Mouse (Mus musculus) forebrain, embryonic 11.5 days (tissue): ENCODE results near the gene Gm6904. TPM values are rescaled to one million over a fixed set of nuclear protein-coding genes. Genes with fewer than 3 reads are reported as not detected.

Source experiments
- ATAC-seq: fragments of 200-750 bp; cut with Nextera tagmentation; replicated peaks from 2 replicates; pipeline ENCODE4 v1.8.0; 2017; ENCODE audit warnings: moderate TSS enrichment; ENCODE audit not compliant: low FRiP score
- DNase-seq: peaks from one replicate; pipeline ENCODE4 v3.0.0-alpha.2; 2017; ENCODE audit warnings: low spot score
- H3K27ac ChIP-seq: fragments of 300-500 bp; sonication (generic); 2 replicates; pipeline ENCODE4 v1.5.1; 2014; ENCODE audit warnings: low read depth, low read length
- H3K27me3 ChIP-seq: fragments of 300-500 bp; sonication (generic); 2 replicates; pipeline ENCODE4 v1.6.1; 2014; ENCODE audit warnings: mild to moderate bottlenecking, low read length, mixed read lengths; ENCODE audit not compliant: control insufficient read depth, insufficient read depth
- H3K36me3 ChIP-seq: fragments of 300-500 bp; sonication (generic); 2 replicates; pipeline ENCODE4 v1.6.1; 2014; ENCODE audit warnings: mild to moderate bottlenecking, low read length, moderate library complexity, mixed read lengths; ENCODE audit not compliant: control insufficient read depth, insufficient read depth
- H3K4me1 ChIP-seq: fragments of 300-500 bp; sonication (generic); replicated peaks from 2 replicates; pipeline ENCODE4 v1.6.1; 2014; ENCODE audit warnings: low read length, mixed read lengths; ENCODE audit not compliant: control insufficient read depth, insufficient read depth
- H3K4me2 ChIP-seq: fragments of 300-500 bp; sonication (generic); 2 replicates; pipeline ENCODE4 v1.6.1; 2014; ENCODE audit warnings: low read depth, mild to moderate bottlenecking, low read length, moderate library complexity, mixed read lengths; ENCODE audit not compliant: severe bottlenecking
- H3K4me3 ChIP-seq: fragments of 300-500 bp; sonication (generic); 2 replicates; pipeline ENCODE4 v1.5.1; 2014; ENCODE audit warnings: low read depth, low read length
- H3K9ac ChIP-seq: fragments of 300-500 bp; sonication (generic); 2 replicates; pipeline ENCODE4 v1.6.1; 2014; ENCODE audit warnings: low read length
- H3K9me3 ChIP-seq: fragments of 300-500 bp; sonication (generic); 2 replicates; pipeline ENCODE4 v1.6.1; 2016; ENCODE audit warnings: low read length, mixed read lengths; ENCODE audit not compliant: control insufficient read depth
- WGBS: fragments of 180-500 bp; shearing (Covaris S2); extraction: QIAGEN DNeasy Blood & Tissue Kit; methylation state at CpG from one replicate; pipeline ENCODE4 v1.1.7; 2014; 5-methylcytosine and 5-hydroxymethylcytosine counted together
- polyA plus RNA-seq: library from polyadenylated mRNA; unstranded; fragments of >200 nt; fragmentation: Nextera tagmentation; extraction: Ambion mirVana; gene quantifications from 2 replicates; pipeline ENCODE4 v1.2.1, GENCODE M21; 2014

The Gm6904 gene
- polyA plus RNA-seq, 1 experiment from 2014 or later, result 0.23 TPM

DNA sequence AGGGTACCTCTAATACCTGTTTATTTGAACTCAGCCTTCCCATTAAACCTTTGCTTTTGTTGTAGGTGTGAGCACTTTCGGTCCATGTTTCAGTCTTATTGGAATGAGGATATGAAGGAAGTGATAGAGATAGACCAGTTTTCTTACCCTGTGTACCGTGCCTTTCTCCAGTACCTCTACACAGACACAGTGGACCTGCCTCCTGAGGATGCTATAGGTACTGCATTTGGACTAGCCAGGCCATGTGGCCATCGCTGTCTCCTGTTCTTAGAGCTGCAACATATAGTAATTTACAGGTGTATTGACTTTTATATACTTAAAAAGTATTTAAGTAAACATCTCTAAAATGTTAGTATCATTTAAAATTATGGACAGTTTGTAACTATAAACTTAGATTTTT is 30.2 kb downstream of the Gm6904 start:
- H3K9me3 ChIP-seq, result no peaks in the 10 kb centered on the region
- 96% methylated on average over 3 of the region's 3 CpGs for WGBS
- no peak for ATAC-seq

DNA sequence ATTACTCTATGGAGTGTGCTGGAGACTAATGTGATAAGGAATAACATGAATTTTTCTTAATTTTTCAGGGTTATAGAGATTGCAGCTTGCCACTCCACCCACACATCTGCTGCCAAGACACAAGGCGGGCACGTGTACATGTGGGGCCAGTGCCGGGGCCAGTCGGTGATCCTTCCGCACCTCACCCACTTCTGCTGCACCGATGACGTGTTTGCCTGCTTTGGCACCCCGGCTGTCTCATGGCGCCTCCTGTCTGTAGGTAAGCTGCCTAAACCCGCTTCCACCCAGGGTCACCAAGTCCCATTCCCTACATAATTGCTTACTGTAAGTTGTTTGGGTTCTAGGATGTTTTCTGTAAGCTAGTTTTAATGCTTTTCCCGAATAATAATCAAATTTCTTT is 33.8 kb downstream of the Gm6904 start:
- ATAC-seq (no peak), DNase-seq (no peak)
- Histone ChIP-seq H3K4me1 (no peaks in the 10 kb centered on the region), H3K4me2 (no peak overlapping the region), H3K36me3 (peaks cover 17% of the 10 kb centered on the region; the same call in 1 of the 2 replicates), H3K4me3 (no peak overlapping the region), H3K9ac (no peak overlapping the region), H3K27me3 (no peaks in the 10 kb centered on the region), H3K27ac (no peak overlapping the region), H3K9me3 (no peaks in the 10 kb centered on the region)
- WGBS, result 97% methylated on average over 11 of the region's 11 CpGs

More for the DNA sequence above, 30.2 kb downstream of the Gm6904 start:
- Histone ChIP-seq H3K9ac (no peak overlapping the region), H3K4me1 (no peaks in the 10 kb centered on the region), H3K4me3 (no peak overlapping the region), H3K27me3 (no peaks in the 10 kb centered on the region), H3K27ac (no peak overlapping the region), H3K4me2 (no peak overlapping the region), H3K36me3 (peaks cover 15% of the 10 kb centered on the region; the same call in 1 of the 2 replicates)
- DNase-seq, result no peak

DNA sequence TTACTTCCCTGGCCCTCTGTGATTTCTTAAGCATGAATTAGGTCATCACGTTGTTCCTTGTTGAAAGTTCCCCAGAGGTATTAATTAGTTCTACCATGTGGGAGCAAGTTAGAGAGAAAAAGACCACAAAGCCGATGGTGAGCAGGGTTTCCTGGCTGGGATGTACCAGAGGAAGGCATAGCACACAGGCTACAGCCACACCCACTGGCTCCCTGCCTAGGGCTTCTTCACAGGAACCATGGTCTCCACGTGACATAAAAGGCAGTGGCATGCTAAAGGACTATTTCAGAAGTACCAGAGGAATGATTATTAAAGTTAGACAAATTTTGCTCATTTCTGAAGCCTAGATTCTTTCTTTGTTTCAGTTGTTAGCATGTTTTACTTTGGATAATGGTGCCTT is 40.8 kb downstream of the Gm6904 start:
- 92% methylated on average over 3 of the region's 3 CpGs for WGBS
- peaks cover 14% of the 10 kb centered on the region; the same call in 1 of the 2 replicates for H3K36me3 ChIP-seq
- no peak overlapping the region for H3K27ac ChIP-seq
- DNase-seq (no peak), ATAC-seq (no peak)
- no peaks in the 10 kb centered on the region for H3K27me3 ChIP-seq
- no peak overlapping the region for H3K4me2 ChIP-seq
- H3K9me3 ChIP-seq, result no peaks in the 10 kb centered on the region
- no peak overlapping the region for H3K4me3 ChIP-seq
- no peak overlapping the region for H3K9ac ChIP-seq
- no peaks in the 10 kb centered on the region for H3K4me1 ChIP-seq

DNA sequence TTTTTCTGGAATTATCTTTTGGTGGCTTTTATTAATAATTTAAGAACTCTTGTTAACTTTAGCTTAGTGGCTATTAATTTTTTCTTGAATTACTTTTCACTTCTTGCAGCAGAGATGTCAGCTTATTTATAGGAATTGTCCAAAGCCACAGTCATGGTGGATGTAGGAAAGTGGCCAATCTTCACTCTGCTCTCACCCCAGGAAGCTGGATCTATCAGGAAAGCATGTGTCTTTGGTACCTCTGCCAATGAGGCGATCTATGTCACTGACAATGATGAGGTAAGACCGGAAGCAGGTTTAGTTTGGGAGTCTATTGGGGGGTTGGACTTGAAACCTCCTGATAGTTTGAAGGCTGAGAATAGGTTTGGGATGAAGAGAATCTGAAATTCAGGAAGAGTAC is 50.2 kb downstream of the Gm6904 start:
- Histone ChIP-seq H3K4me1 (peaks cover 7% of the 10 kb centered on the region; the same call in 1 of the 2 replicates), H3K36me3 (no peaks in the 10 kb centered on the region; the same call in 1 of the 2 replicates), H3K27ac (no peak overlapping the region), H3K9me3 (no peaks in the 10 kb centered on the region), H3K27me3 (no peaks in the 10 kb centered on the region), H3K9ac (no peak overlapping the region), H3K4me3 (no peak overlapping the region), H3K4me2 (no peak overlapping the region)
- DNase-seq (no peak), ATAC-seq (no peak)
- 95% methylated on average over 2 of the region's 2 CpGs for WGBS

DNA sequence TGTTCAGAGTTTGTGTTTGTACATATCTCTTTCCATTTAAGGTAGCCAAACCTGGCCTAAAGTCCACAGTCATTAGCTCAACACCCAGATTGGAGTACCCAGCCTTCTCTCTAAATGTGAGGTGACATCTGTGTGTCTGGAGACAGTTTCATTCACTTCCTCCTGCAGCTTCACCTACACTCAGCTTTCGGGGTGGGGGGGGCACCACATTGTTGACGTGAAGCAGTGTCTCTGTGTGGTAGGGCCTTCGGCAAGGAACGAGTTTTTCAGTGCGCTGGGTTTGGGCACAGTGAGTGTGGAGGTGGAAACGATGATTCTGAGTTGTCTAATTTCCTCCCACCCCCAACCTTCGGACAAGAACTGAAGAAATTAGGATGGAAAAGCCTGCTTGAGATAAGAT is 51.0 kb downstream of the Gm6904 start:
- ATAC-seq (no peak), DNase-seq (no peak)
- H3K27ac ChIP-seq, result no peak overlapping the region
- H3K9me3 ChIP-seq, result no peaks in the 10 kb centered on the region
- H3K36me3 ChIP-seq, result no peaks in the 10 kb centered on the region; the same call in 1 of the 2 replicates
- no peak overlapping the region for H3K4me2 ChIP-seq
- H3K4me1 ChIP-seq, result peaks cover 8% of the 10 kb centered on the region; the same call in 1 of the 2 replicates
- 93% methylated on average over 7 of the region's 7 CpGs for WGBS
- no peak overlapping the region for H3K4me3 ChIP-seq
- H3K27me3 ChIP-seq, result no peaks in the 10 kb centered on the region
- no peak overlapping the region for H3K9ac ChIP-seq

DNA sequence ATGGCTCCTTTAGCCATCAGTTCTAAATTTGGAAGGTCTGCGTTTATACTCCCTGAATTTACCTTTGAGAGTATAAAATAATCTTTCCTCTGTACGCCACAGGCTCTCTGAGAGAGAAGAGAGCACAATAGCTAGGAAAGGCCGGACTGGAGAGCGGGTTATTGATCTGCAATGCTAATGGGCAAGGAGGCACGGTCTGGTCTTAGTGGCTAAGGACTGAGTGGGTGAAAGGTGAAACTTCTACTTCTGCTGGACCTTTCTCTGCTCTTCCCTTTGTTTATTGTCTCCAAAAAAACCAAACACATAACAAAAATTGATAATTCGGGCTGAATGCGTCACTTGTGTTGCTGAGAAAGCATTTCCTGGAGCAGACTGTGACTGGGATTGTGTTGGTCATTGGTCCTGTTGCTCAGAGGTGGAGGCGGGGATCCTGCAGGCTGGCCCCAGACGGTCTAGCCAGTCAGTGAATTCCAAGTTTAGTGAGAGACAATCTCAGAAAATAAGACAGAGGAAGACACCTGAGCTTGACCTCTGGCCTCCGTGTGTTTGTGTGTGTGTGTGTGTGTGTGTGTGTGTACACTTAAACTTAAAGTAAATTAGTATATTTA is 53.9 kb downstream of the Gm6904 start:
- peaks cover 8% of the 10 kb centered on the region; the same call in 1 of the 2 replicates for H3K4me1 ChIP-seq
- no peaks in the 10 kb centered on the region for H3K9me3 ChIP-seq
- no peaks in the 10 kb centered on the region for H3K27me3 ChIP-seq
- peak overlapping the region; percentile 40; the same call in 1 of the 2 replicates for H3K9ac ChIP-seq
- H3K36me3 ChIP-seq, result no peaks in the 10 kb centered on the region
- H3K27ac ChIP-seq, result no peak overlapping the region; the same call in none of the 2 replicates
- no peak for ATAC-seq
- no peak overlapping the region for H3K4me3 ChIP-seq
- DNase-seq, result no peak
- 43% methylated on average over 10 of the region's 10 CpGs for WGBS
- no peak overlapping the region for H3K4me2 ChIP-seq

DNA sequence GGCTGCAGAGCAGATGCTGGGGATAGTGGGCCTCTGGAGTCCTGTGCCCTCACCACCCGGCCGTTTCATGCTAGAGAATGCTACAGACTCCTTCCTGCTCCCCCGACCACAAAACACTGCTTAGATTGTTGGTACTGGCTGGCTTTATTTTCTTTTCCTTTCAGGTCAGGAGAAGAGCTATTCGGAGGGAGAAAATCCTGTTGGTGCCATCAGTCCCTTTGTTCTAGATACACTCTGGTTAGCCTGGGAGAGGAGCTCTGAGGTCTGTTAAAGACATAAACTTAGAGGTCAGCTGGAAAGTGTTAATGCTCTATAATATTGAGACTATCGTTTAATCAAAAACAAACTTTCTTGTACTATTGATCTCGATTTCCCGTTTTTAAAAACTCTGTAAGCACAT is 54.6 kb downstream of the Gm6904 start:
- no peak for ATAC-seq
- Histone ChIP-seq H3K9ac (peak overlapping the region; percentile 40), H3K4me3 (no peak overlapping the region), H3K36me3 (no peaks in the 10 kb centered on the region), H3K27me3 (no peaks in the 10 kb centered on the region), H3K27ac (peak overlapping the region; percentile 55), H3K4me1 (peaks cover 8% of the 10 kb centered on the region; the same call in 1 of the 2 replicates), H3K4me2 (peak overlapping the region; percentile 31; the same call in 1 of the 2 replicates), H3K9me3 (no peaks in the 10 kb centered on the region)
- no peak for DNase-seq
- 28% methylated on average over 7 of the region's 7 CpGs for WGBS

DNA sequence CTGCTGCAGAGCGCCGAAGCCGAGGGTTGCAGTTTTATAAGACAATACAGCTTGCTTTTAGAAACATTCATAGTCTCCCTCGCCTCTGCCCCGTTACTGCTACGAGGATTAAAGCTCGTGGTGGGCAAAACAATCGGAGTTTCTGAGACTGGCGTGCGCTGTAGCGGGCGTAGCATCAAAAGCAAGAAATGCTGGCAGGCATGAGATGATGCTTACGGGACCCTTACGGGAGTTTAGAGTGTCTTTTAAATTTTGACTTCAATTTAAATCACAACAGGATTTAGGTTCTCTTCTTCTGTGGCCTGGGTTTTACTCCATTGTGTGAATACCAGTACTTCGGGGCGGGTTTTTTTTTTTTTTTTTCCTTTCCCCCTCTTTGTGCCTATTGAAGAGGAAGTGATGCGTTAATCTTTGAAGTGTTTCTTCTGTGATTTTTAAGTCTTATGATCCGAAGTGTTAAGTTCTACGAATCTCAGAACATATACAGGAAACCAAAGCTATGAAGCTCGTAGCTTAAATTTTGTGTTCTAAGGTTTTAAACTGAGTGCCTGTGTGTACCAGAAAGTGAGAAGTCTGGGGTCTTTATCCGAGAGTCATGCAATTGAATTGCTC is 58.3 kb downstream of the Gm6904 start:
- DNase-seq (no peak), ATAC-seq (no peak)
- no peaks in the 10 kb centered on the region for H3K9me3 ChIP-seq
- H3K9ac ChIP-seq, result peak overlapping the region; percentile 97
- H3K4me1 ChIP-seq, result peaks cover 8% of the 10 kb centered on the region; the same call in 1 of the 2 replicates
- H3K4me3 ChIP-seq, result peak overlapping the region; percentile 80
- H3K4me2 ChIP-seq, result peak overlapping the region; percentile 74
- H3K36me3 ChIP-seq, result no peaks in the 10 kb centered on the region
- under 1% methylated on average over 21 of the region's 21 CpGs for WGBS
- peak overlapping the region; percentile 97 for H3K27ac ChIP-seq
- no peaks in the 10 kb centered on the region for H3K27me3 ChIP-seq
